Mouse (Mus musculus) limb, embryonic 14.5 days (tissue): ENCODE results near the gene Strip2. TPM values are rescaled to one million over a fixed set of nuclear protein-coding genes. Genes with fewer than 3 reads are reported as not detected.

Experiments used
- ATAC-seq: fragments of 200-750 bp; cut with Nextera tagmentation; 2 replicates; pipeline ENCODE4 v1.8.0; 2017; ENCODE audit warnings: low read depth, moderate number of reproducible peaks, moderate TSS enrichment; ENCODE audit not compliant: low FRiP score
- DNase-seq: peaks from one replicate; pipeline ENCODE4 v3.0.0-alpha.2; 2015; ENCODE audit warnings: low spot score
- H3K27ac ChIP-seq: fragments of 300-500 bp; sonication (generic); replicated peaks from 2 replicates; pipeline ENCODE4 v1.5.1; 2014; ENCODE audit warnings: low read depth, mild to moderate bottlenecking, low read length, moderate library complexity, mixed read lengths
- H3K27me3 ChIP-seq: fragments of 300-500 bp; sonication (generic); 2 replicates; pipeline ENCODE4 v1.6.1; 2014; ENCODE audit warnings: low read length, mixed read lengths; ENCODE audit not compliant: control insufficient read depth, insufficient read depth
- H3K36me3 ChIP-seq: fragments of 300-500 bp; sonication (generic); 2 replicates; pipeline ENCODE4 v1.6.1; 2014; ENCODE audit warnings: mild to moderate bottlenecking, low read length, moderate library complexity, mixed read lengths; ENCODE audit not compliant: control insufficient read depth, insufficient read depth
- H3K4me1 ChIP-seq: fragments of 300-500 bp; sonication (generic); 2 replicates; pipeline ENCODE4 v1.6.1; 2014; ENCODE audit warnings: antibody characterized with exemption, low read length, mixed read lengths; ENCODE audit not compliant: control insufficient read depth, insufficient read depth
- H3K4me2 ChIP-seq: fragments of 300-500 bp; sonication (generic); replicated peaks from 2 replicates; pipeline ENCODE4 v1.6.1; 2014; ENCODE audit warnings: low read depth, mild to moderate bottlenecking, low read length, moderate library complexity; ENCODE audit not compliant: severe bottlenecking
- H3K4me3 ChIP-seq: fragments of 300-500 bp; sonication (generic); replicated peaks from 2 replicates; pipeline ENCODE4 v1.5.1; 2014; ENCODE audit warnings: low read length
- H3K9ac ChIP-seq: fragments of 300-500 bp; sonication (generic); 2 replicates; pipeline ENCODE4 v1.6.1; 2014; ENCODE audit warnings: mild to moderate bottlenecking, low read depth, low read length, moderate library complexity; ENCODE audit not compliant: severe bottlenecking
- H3K9me3 ChIP-seq: fragments of 300-500 bp; sonication (generic); 2 replicates; pipeline ENCODE4 v1.6.1; 2016; ENCODE audit warnings: low read length; ENCODE audit not compliant: control insufficient read depth
- POLR2A ChIP-seq: fragments of 200-500 bp; IDR thresholded peaks from 2 replicates; pipeline ENCODE4 v1.8.0; 2012; ENCODE audit warnings: inconsistent platforms, mild to moderate bottlenecking, moderate library complexity, borderline replicate concordance; ENCODE audit not compliant: insufficient read depth, insufficient read length; ENCODE audit errors: extremely low read depth
- WGBS: fragments of 180-500 bp; shearing (Covaris S2); extraction: QIAGEN DNeasy Blood & Tissue Kit; methylation state at CpG from one replicate; pipeline ENCODE4 v1.1.7; 2014; 5-methylcytosine and 5-hydroxymethylcytosine counted together
- polyA plus RNA-seq, 2 experiments: library from polyadenylated mRNA; depleted of rRNA in 1 of 2; stranded (reverse) in 1 of 2; unstranded in 1 of 2; fragments of >200 nt; fragmentation: Nextera tagmentation in 1 of 2; extraction: Ambion mirVana in 1 of 2; gene quantifications; 2 replicates each; pipeline versions ENCODE4 v1.2.1 to v1.2.3; 2012 to 2014

The Strip2 gene
- polyA plus RNA-seq, 2 experiments: 2.5 to 3.3 TPM

DNA sequence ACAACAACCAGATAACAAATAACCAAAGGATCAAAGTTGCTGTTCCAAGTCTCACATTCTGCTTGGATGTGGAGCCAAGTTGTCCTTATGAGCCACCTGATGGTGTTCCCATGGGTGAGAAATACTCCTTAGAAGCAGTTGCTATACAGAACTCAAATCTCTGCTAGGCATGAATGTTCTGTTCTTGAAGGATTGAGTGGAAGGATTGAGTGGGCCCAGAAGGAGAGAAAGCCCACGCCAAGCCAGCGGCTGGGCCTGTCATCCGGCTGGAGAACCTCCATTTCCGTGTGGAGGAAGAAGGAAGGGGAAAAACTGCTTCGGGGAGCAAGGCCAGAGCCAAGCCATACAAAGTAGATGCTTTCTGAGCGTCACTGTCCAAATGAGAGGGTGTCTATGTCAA lies 44.3 kb downstream of the Strip2 start:
- WGBS: 93% methylated on average over 6 of the region's 6 CpGs
- Histone ChIP-seq H3K4me2 (no peak overlapping the region), H3K4me1 (no peaks in the 10 kb centered on the region), H3K36me3 (no peaks in the 10 kb centered on the region), H3K9ac (no peak overlapping the region), H3K9me3 (no peaks in the 10 kb centered on the region), H3K27ac (no peak overlapping the region), H3K4me3 (no peak overlapping the region), H3K27me3 (no peaks in the 10 kb centered on the region)
- TF ChIP-seq POLR2A: no peak
- DNase-seq (no peak), ATAC-seq (no peak)

DNA sequence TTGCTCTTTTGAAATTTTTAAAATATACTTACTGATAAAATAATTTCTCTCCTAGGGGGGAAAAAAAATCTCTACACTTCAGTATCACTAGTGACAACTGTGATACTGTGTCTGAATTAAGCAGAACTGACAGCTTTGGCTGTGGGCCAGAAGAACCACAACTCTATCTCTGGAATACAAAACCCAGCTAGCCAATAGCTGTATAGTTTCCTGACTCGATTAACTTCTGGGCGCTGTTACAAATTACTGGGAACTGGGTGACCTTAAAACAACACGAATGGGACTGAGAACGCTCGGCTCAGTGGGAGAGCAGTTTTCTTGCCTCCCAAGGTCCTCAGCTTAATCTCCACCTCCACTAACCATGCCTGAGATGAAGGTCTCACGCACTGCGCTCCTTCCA lies 51.1 kb downstream of the Strip2 start:
- Histone ChIP-seq H3K9me3 (no peaks in the 10 kb centered on the region), H3K27me3 (no peaks in the 10 kb centered on the region), H3K4me3 (no peak overlapping the region), H3K4me1 (no peaks in the 10 kb centered on the region), H3K4me2 (no peak overlapping the region), H3K27ac (no peak overlapping the region), H3K9ac (no peak overlapping the region), H3K36me3 (no peaks in the 10 kb centered on the region)
- TF ChIP-seq POLR2A: no peak
- ATAC-seq: no peak
- WGBS: 72% methylated on average over 7 of the region's 7 CpGs
- DNase-seq: no peak

DNA sequence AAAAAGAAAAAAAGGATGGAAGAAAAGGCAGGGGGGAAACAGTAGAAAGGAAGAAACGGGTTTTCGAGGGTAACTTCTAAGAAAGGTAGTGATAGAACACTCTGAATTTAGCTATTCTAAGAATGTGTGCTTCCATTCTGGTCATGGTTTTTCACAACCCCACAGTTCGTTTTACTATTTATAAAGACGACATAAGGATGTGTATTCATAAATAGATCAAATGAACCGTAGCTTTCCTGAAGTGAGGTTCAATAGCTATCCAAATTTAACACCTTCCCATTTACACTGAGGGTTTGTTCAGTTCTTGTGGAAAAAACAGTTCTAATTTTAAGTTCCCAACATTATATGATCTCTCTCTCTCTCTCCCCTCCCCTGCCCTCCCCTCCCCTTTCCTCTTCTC lies 56.5 kb downstream of the Strip2 start:
- H3K27me3 ChIP-seq: no peaks in the 10 kb centered on the region
- no peaks in the 10 kb centered on the region for H3K9me3 ChIP-seq
- 75% methylated on average over 5 of the region's 5 CpGs for WGBS
- ATAC-seq: no peak
- no peak overlapping the region for H3K4me3 ChIP-seq
- H3K36me3 ChIP-seq: no peaks in the 10 kb centered on the region
- TF ChIP-seq POLR2A: no peak
- DNase-seq: no peak
- no peak overlapping the region for H3K9ac ChIP-seq
- H3K4me1 ChIP-seq: no peaks in the 10 kb centered on the region
- H3K27ac ChIP-seq: no peak overlapping the region
- H3K4me2 ChIP-seq: no peak overlapping the region

DNA sequence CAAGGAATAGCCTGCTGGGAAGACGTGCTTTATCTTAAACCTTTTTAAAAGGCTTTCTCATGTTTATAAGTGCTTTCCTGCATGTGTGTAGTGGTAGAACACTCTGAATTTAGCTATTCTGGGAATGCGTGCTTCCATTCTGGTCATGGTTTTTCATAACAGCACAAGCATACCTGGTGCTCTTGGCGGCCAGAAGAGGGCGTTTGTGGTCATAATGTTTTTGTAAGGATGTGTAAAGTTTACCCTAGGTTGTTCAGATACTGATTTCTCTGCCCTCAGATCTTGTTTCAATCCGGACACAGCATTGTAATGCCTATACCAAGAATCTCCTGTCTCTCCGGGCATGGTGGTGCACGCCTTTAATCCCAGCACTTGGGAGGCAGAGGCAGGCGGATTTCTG lies 58.0 kb downstream of the Strip2 start:
- H3K27me3 ChIP-seq: no peaks in the 10 kb centered on the region
- H3K4me1 ChIP-seq: no peaks in the 10 kb centered on the region
- H3K27ac ChIP-seq: no peak overlapping the region
- 65% methylated on average over 8 of the region's 8 CpGs for WGBS
- TF ChIP-seq POLR2A: no peak
- no peak overlapping the region for H3K9ac ChIP-seq
- no peaks in the 10 kb centered on the region for H3K9me3 ChIP-seq
- DNase-seq (no peak), ATAC-seq (no peak)
- H3K4me3 ChIP-seq: no peak overlapping the region
- no peaks in the 10 kb centered on the region for H3K36me3 ChIP-seq
- H3K4me2 ChIP-seq: no peak overlapping the region

DNA sequence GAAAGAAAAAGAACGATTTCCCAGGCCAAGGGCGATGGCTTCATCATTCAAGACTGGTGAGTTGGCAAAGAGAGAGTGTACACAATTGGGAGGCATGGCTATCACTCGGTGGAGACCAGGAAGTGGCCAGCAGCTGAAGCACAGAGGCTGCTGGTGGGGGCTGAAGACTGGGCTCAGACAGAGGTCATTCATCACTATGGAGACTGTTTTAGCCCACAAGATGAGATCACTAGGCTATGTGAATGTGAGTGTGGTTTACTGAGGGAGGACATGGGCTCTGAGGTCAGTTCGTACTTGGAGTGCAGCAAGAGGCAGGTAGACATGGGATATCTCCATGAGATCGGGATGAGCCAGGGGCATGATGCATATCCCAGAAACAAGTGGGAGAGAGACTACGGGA lies 63.6 kb downstream of the Strip2 start:
- Histone ChIP-seq H3K9ac (no peak overlapping the region), H3K4me3 (no peak overlapping the region), H3K27me3 (no peaks in the 10 kb centered on the region), H3K27ac (no peak overlapping the region), H3K4me1 (no peaks in the 10 kb centered on the region), H3K36me3 (no peaks in the 10 kb centered on the region), H3K9me3 (no peaks in the 10 kb centered on the region), H3K4me2 (no peak overlapping the region)
- ATAC-seq (no peak), DNase-seq (no peak)
- 89% methylated on average over 6 of the region's 6 CpGs for WGBS
- TF ChIP-seq POLR2A: no peak

DNA sequence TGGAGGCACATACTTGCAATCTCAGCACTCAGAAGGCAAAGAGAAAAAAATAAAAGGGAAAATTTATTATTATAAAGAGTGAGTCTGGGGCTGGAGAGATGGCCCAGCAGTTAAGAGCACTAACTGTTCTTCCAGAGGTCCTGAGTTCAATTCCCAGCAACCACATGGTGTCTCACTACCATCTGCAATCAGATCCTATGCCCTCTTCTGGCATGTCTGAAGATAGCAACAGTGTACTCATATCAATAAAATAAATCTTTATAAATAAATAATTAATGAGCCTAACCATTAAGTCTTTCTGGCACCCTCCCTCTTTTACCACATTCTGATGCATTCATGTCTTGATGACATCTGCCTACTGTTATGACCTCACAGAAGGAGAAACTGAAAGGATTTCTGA lies 65.0 kb downstream of the Strip2 start:
- Histone ChIP-seq H3K9ac (no peak overlapping the region), H3K9me3 (no peaks in the 10 kb centered on the region), H3K4me2 (no peak overlapping the region), H3K27me3 (no peaks in the 10 kb centered on the region), H3K27ac (no peak overlapping the region), H3K4me1 (no peaks in the 10 kb centered on the region), H3K4me3 (no peak overlapping the region), H3K36me3 (no peaks in the 10 kb centered on the region)
- DNase-seq: no peak
- TF ChIP-seq POLR2A: no peak
- ATAC-seq: no peak
